Mouse (Mus musculus) urinary bladder, postnatal 4 days (tissue): ENCODE measurements around the gene Vrk2.

Experiments
- DNase-seq, 2 experiments: peaks; one replicate each; pipeline ENCODE4 v3.0.0; 2021 to 2022; ENCODE audit warnings: low spot score in 2 of 2

Gene Vrk2

DNA sequence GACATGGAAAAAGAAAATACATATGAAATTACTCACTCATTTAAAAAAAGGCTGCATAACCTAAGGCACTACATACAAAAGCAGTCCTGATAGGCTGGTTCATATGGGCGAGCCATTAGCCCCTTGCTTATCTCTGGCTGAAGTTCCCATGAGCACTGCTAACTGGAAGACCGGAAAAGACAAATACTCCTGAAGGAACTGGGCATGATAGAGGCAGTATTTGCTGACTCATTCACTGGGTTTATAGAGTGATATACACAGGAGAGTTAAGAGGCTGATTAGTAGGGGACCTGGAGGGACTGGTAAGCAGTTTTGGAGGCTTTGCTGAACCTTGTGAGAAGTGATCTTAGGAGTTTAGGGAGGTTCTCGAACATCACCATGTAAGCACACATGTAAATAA is 42.2 kb downstream of the Vrk2 start:
- DNase-seq, result no peak

DNA sequence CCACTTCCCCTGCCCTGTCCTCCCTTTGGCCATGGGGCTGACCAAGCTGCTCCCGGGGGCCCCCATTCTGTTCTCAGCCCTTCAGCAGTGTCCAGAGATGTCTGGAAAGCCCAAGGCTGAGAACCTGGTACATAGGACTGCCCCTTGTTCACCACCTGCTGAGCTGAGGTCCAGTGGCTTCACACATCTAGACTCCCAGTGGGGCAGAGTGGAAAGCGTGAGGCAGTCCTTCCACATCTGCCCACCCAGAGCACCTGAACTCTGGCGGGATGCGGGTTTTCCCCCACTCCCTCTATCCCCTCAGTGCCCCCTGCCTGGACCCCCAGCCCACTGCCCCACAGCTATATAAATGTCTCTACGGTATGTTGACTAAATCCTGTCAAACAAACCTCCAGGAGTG is 56.0 kb downstream of the Vrk2 start:
- DNase-seq, result no peak

DNA sequence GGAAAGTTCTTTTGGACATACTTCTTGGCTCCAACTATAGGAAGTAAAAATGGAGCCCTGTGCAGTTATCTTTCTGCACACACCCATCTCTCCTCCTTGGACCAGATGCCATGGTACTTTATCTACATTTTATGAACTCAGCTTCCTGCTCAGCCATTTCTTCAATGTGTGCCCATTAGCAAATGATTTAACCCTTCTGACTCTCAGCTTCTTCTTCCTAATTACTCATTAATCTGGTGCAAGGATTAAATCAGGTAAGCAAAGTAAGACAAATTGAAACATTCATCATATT is 60.0 kb downstream of the Vrk2 start:
- DNase-seq, result no peak

DNA sequence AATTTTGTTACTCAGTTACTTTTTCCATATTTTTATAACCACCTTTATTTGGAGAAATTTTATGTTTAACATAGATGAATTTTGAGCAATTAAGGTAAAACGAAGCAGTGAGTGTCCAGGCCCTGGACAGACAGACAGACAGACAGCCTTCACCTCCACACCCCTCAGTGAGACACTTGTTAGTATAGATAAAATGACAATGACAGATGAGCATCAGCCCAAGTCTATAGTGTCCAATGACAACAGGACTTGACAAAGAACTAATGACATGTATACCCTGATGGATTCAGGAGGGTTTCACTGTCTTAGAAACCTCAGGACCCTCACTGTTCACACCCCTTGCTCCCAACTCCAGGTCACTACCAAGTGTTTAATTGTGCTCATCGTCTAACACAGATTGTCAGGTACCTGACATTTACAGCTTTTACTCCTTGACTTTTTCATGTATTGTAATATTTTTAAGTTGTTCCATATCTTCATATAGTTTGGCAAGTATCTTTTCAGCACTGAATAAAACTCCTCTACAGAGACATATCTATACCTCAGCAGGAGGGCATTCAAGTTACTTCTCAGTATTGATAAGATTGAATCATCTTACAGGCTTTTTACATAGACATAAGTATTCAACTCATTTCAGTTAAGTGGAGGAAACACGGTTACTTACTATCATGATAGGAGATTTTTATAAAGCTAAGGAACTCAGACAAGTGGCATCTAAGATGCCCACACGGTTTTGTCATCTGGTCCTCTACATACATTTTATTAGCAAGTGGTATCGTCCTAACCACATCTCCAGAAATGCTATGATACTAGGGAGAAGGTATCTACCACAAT is 60.6 kb downstream of the Vrk2 start:
- no peak for DNase-seq

DNA sequence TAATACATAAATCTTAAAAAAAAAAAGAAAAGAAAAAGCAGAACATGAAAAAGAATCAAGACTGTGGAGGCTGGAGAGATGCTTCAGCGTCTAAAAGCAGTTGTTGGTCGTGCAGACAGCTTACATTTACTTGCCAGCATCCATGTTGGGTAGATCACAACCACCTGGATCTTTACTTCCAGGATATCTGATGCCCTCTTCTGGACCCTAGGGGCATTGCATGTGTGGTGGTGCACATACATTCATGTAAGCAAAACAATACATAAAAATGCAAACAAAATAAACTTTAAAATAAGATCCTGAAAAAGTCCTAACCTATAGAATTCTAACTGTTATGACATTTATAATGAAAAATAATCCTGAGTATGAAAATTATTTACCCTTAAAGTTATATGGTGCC is 66.9 kb downstream of the Vrk2 start:
- no peak for DNase-seq

DNA sequence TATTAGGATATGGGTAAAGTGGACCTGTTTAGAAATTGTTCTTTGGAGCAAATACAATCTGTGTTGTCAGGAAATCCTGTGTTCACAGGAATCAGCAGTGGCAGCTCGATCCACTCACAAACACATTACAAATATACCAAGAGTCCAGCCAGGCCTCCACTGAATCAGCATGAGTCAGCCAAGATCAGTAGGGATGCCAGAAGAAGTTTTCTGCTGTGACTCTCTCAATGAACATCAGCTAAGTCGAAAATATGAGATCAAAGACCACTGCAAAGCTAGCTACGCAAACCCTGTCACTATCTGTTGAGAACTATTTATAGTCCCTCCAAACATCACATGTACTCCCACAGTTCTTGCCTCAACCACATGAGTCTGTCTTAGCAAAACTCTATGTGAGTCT is 74.8 kb downstream of the Vrk2 start:
- DNase-seq, result no peak

DNA sequence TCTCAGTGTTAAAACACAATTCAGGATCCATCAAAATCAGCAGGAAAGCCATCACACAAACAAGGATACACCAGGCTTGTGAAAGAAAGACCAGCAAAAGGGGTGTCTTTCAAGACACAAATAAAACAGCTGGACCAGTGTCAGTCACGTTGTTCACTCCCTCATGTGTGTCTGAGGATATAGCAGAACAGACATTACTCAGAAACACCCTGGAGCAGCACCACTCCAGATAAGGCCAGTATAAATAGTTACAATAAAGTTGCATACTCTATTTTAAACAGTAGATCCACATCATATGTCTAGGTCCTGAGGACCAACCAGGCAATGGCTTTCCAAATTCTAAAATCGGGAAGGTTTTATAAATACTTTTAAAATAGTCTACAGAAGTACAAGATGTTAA is 77.7 kb downstream of the Vrk2 start:
- no peak for DNase-seq

DNA sequence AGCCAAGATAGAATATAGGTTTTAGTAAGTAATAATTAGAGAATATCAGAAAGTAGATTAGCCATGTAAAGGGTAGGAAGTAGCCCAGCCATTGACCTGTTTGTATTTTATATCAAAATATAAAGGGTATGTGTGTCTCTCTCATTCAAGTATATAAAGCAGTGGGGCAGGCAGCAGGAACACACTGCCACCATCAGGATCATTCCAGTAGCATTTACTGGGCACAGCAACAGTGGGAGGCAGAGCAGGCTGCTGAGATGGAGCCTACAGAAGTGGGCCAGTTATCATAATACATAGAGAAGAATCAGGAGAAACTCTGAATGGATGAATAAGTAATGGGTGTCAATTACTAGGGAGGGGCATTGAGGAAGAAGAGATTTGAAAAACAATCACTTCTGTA is 80.1 kb downstream of the Vrk2 start:
- DNase-seq, result no peak

DNA sequence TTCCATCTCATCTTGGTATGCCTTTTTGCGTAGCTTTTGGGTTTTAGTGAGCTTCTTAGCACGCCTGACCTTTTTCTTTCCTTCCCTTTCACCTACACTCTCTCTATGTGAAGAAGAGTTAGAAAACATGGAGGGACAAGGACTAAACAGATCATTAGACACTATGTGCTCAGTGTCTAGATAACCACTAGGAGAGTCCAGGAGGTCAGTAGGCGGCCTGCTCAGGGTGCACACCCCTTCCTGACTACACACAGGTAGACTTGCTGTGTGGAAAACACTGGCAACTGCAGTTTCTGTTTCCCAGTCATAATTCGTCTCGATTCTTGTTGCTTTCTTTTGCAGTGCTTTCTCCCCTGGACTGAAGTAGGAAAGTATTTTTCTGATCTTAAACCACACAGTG is 97.8 kb downstream of the Vrk2 start:
- no peak for DNase-seq

DNA sequence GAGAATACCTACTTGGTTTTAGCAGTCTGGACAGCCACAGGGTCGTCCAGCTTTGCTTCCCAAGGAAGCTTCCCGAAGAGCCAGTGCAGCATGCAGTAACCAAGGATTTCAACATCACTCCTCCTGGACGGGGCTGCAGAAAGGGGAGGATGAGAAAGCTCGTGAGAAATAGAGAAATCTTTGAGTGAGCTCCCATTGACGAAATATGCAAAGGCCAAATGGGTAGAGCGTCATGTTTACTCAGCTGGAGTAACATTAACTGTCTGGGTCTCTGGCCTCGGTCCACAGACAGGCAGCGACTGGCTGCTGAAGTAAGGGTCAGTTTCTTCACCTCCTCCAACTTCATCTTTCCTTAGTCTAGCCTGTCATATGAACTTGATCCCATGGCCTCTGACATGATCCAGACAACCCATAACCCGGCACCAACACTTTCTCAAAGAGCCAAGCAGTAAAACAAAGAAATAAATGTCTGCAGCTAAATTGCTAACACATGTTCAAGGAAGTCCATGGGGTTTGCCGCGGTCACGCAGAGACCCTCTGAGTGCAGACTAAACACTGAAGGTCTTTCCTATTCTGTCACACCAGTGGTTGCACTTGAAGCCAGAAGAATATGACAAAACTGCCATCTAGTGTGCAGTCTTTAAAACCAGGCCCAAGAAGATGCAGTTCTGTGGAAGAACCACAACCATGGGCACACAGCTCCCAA is 103.9 kb downstream of the Vrk2 start:
- no peak for DNase-seq

DNA sequence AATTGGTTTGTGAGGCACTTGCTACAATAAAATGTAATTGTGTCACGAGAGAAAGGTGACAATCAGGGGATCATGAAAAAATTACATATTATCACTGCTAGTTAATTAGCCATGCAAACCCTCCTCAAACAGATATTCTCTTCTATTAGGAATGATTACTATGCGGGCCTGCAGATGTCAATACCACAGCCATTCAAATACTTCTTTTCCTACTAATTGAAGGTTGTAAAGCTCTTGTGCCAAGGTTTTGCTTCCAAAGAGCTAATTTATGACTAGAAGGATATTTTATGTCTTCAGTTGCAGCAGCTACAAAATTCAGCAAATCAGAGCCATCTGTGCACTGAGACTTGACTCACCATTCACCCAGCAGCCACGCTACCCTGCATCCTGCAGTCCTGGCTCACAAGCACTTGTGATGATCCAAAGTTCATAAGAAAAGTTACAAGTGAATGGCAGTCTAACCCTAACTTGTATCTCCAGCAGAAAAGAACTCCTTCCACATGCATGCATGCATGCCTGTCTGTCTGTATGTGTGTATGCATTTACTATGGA is 112.0 kb downstream of the Vrk2 start:
- DNase-seq, result no peak

DNA sequence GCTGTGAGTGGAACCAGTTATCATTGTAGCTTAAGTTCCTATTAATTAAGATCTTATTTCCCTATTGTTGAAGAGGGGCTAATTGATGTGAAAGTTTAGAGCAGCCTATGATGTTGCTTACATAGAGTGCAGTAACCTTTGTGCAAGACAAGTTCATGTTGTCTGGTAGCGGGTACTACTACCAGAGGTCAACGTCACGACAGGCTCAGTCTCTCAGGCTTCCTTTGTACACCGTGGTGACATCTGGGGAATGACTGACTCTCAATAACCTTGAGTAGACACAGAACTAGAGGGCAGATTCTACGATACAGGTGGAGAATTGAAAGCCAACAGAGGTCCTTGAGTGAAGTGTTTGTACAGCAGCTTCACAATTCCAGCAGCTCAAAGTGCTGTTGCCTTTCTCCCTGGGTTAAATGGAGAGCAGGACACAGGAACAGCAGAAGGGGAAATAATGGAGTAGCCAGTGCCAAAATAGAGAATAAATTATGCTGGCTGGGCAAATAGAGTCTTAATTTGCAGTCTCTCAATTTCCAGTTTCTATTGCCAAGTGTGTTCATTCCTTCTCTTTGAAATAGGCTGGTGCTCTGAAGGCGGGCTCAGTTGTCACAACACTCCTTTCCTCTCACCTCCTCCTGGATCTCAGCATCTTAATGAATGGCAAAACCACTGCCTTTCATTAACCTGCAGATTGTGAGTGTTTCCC is 116.6 kb downstream of the Vrk2 start:
- no peak for DNase-seq

DNA sequence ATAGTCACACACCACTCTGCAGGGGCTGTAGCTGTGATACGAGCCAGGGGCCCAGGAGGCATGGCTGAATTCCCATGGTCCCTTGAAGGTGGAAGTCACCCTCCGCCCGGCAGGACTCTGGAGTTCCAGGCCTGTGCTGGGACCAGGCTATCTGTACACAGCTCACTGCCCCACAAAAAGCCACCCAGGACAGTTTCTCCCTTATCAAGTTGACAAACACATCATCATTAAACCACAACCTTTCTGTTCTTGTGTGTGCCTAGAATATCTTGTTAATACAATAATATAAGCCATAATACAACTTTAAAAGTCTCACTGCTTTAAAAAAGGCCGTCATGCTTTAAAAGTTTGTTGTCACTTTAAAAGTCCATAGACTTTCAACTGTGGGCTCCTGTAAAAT is 139.7 kb downstream of the Vrk2 start:
- no peak for DNase-seq

DNA sequence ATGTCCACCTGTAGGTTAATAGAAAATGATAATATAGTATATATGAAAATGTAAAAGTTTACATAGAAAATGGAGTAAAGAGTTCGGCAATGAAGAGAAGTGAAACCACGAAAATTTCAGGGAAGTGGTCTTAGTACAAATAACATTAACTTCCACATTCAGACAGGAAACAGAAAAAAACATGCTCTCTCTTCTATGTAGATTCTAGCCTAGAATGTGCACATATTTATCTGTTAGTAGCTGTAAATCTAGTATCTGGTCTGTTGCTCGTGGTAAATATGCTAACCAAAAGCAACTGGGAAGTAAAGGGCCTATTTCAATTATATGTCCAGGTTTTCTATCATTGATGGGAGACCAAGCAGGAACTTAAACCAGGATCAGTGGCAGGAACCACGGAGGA is 141.1 kb downstream of the Vrk2 start:
- no peak for DNase-seq

DNA sequence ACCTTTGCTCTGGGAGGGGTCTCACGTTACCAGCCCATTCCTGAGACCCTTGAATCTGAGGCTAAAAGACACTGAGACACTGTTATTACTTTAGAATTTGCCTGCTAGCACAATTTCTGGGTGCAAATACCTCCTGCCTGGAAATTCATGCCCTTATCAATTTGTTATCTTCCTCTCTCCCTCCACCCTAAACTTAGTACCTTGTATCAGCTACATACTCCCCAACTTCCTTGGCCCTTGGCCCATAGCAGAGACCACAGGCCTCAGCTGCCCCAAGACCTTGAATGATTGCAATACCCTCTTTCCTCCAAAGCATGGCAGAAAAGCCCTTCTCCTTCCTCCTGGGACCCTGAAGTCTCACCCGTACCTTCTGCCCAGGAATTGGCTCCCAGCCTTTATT is 142.6 kb downstream of the Vrk2 start:
- no peak for DNase-seq

DNA sequence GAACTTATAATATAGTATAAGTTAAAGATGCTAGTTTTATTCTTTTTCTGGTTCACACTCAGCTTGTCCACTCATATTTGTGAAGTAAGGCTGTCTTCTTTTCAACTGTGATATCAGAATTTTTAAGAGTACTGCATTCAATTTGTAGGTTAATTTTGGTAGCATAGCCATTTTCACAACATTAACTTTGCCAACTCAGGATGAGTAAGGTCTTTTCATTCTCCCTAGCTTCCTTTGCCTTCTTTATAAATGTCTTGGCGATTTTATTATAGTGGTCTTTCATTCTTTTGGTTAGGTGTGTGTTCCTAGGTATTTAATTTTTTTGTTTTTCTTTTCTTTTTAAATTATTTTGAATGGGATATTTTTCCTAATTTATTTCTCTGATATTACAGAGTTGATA is 143.2 kb downstream of the Vrk2 start:
- DNase-seq, result no peak

DNA sequence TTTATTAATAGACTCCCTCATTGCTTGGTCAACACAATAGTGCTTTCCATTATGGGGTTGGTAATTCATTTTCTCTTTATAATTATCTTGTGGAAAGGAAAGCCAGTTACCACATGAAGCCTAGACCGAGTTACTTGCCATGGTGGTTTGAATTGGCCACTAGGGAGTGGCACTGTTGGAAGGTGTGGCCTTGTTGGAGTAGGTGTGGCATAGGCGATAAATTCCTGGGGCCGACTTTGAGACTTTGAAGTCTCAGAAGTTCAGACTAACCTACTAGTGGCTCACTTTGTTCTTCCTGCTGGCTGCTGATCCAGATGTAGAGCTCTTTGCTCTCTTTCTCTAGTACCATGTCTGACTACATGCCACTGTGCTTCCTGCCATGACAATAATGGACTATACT is 144.0 kb downstream of the Vrk2 start:
- no peak for DNase-seq

DNA sequence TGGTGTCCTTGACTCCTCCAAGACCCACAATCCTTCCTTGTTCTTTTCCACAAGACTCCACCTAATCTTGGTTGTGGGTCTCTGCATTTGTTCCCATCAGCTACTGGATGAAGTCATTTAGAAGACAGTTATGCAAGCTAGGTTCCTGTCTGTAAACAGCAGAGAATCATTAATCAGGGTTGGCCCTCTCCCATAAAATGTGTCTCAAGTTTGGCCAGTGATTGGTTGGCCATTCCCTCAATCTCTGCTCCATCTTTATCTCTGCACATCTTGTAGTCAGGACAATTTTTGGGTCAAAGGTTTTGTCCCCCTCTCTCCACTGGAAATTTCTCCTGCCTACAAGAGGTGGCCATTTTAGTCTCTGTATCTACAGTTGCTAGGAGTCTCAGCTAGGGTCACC is 149.4 kb downstream of the Vrk2 start:
- no peak for DNase-seq

DNA sequence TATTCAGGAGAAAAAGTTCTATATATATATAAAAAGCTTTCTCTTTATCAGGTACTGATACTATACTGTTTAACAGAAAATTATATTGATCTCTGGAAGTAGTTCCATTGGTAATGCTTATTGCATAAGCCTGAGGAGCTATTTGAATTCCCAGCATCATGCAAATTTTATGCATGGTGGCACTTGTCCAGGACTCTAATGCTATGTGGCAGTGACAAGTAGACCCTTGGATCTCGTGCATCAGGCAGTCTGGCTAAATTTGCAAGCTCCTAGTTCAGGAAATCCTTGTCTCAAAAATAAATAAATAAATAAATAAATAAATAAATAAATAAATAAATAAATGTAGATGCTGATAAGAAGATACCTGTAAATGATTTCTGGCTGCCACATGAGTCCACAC is 152.7 kb downstream of the Vrk2 start:
- DNase-seq, result no peak

DNA sequence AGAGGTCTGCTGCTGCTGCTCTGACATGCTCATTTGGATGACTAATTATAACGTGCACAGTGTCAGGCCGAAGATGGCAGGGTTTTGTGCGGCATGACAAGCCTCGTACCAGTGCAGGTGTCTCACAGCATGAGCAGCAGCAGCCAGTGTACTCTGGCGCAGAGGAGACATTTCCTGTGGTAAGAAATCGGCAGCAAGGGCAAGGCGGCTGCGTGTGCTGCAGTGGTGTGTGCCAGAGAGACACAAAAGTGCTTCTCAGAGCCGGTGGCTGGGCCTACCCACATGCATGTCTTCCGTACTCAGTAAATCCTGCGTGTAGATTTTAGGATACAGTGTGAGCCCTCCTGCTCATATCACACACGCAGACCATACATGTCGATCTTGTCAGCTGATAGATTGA is 156.0 kb downstream of the Vrk2 start:
- no peak for DNase-seq

DNA sequence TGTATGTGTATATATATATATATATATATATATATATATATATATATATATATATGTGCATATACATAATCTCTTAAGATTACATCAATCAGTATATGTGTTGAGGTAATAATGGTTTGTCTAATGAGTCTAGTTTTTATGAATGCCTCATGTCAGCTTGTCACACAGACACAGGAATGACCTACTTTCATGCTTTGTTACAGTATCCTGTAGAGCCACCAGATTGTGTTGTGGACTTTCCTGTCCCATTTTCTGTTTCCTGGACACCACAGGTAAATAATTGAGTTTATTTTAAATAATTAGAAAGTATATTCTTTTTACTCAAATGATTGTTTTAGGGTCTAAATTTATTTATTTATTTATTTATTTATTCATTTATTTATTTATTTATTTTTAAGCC is 159.6 kb downstream of the Vrk2 start:
- DNase-seq, result no peak

DNA sequence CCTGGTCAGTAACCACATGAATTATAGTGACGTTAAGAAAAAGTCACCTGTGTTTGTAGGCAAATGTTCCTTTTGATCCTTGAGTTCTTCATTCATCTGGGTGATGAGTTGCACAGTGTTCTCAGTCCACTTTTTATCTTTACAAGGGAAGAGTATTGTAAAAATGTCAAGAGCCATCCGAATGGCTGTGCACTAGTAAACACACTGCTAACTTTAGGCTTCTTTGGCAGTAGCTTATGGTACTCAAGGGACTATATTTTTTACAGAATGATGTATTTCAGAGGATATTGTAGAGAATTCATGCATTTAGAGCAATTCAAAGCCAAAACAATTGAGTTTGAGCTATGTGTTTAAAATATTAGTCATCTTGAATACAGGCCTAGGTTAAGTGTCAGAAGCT is 172.3 kb downstream of the Vrk2 start:
- no peak for DNase-seq
